Mouse (Mus musculus): ENCODE measurements at regions not wholly inside any gene's neighbourhood (a gene's known extent, or its start where the extent isn't known, plus 50 kb on each side); places are given as distances from the start of the nearest gene placed in this dataset.

DNA sequence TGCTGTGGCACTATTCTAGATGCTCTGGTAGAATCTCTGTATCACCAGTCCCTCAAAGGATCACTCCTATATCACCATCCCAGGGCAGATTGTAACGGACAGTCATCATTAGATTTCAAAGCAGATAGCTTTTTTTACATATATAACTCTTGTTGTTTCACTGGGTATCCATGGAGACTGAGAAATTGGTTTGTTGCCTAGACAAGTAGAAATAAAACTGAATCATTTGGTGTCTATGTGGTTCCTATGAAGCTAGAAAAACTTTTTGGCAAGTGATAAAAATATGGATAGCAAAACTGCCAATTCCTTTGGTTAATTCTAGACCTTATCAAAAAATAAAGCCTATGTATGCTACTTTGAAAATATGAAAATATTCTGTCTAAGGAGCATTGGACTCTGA is 81.0 kb upstream of the Cdk6 start:
- TF ChIP-seq POLR2A (IDR thresholded peaks at IDR 0.05; ENCODE audit: extremely low read depth, insufficient read depth, low read length) (no peak), CTCF (IDR thresholded peaks at IDR 0.05; ENCODE audit: low read depth, low read length) (no peak)
